Mouse (Mus musculus): ENCODE measurements at regions not wholly inside any gene's neighbourhood (a gene's known extent, or its start where the extent isn't known, plus 50 kb on each side); places are given as distances from the start of the nearest gene placed in this dataset.

- Histone ChIP-seq H3K4me2 (ENCODE audit: insufficient read depth, low read depth, poor library complexity, severe bottlenecking) (no peak overlapping the region), H3K4me1 (ENCODE audit: control insufficient read depth in 1 of 2, insufficient read depth in 2 of 2) (no peaks in the 10 kb centered on the region), H3K9ac (ENCODE audit: insufficient read depth, low read depth) (no peak overlapping the region), H3K79me2 (replicated peaks; ENCODE audit: control insufficient read depth, extremely low read depth, insufficient read depth, poor library complexity, severe bottlenecking) (no peaks in the 10 kb centered on the region), H3K27me3 (replicated peaks) (no peaks in the 10 kb centered on the region), H3K4me3 (replicated peaks in 1 of 3; ENCODE audit: low read depth in 2 of 3, low read length in 2 of 3, poor library complexity in 1 of 3) (no peak overlapping the region), H3K9me3 (replicated peaks; ENCODE audit: low read length) (no peaks in the 10 kb centered on the region), H3K36me3 (replicated peaks in 1 of 2; ENCODE audit: control insufficient read depth in 1 of 2, insufficient read depth in 1 of 2, low read length in 1 of 2) (no peaks in the 10 kb centered on the region), H3K27ac (ENCODE audit: insufficient read depth, low read depth) (no peak overlapping the region)
- in situ Hi-C loops (cut with MboI; ENCODE audit: low pct_ligation_motif_present, low pct_unique_long_range_greater_than_20kb, low sequenced_read_pairs) (no loop called here), dilution Hi-C loops (cut with MboI; ENCODE audit: extremely low pct_ligation_motif_present, extremely low pct_unique_long_range_greater_than_20kb, low sequenced_read_pairs) (no loop called here)
- TF ChIP-seq RAD21 (IDR thresholded peaks at IDR 0.05; ENCODE audit: low read depth, low read length) (no peak), USF1 (IDR thresholded peaks at IDR 0.05; ENCODE audit: low read depth, low read length) (no peak), EP300 (IDR thresholded peaks at IDR 0.05; ENCODE audit: low read length) (no peak), ZC3H11A (IDR thresholded peaks at IDR 0.05; ENCODE audit: low read depth, low read length) (no peak), SMC3 (IDR thresholded peaks at IDR 0.05; ENCODE audit: low read depth, low read length) (no peak), ZNF384 (IDR thresholded peaks at IDR 0.05; ENCODE audit: low read depth, low read length) (no peak), PAX5 (IDR thresholded peaks at IDR 0.05; ENCODE audit: low read length) (no peak), HCFC1 (IDR thresholded peaks at IDR 0.05; ENCODE audit: low read depth, low read length) (no peak), UBTF (IDR thresholded peaks at IDR 0.05; ENCODE audit: low read depth, low read length) (no peak), E2F4 (IDR thresholded peaks at IDR 0.05; ENCODE audit: insufficient replicate concordance, low read depth, low read length) (no peak), NELFE (IDR thresholded peaks at IDR 0.05; ENCODE audit: low read depth, low read length) (no peak), MXI1 (IDR thresholded peaks at IDR 0.05; ENCODE audit: low read depth, low read length) (no peak), CHD1 (IDR thresholded peaks at IDR 0.05; ENCODE audit: low read depth, low read length) (no peak), ZMIZ1 (IDR thresholded peaks at IDR 0.05; ENCODE audit: low read depth, low read length) (no peak), ETS1 (conservative IDR thresholded peaks at IDR 0.05; ENCODE audit: low read depth, low read length) (no peak), TBP (conservative IDR thresholded peaks at IDR 0.05; ENCODE audit: low read depth, low read length) (no peak), KAT2A (IDR thresholded peaks at IDR 0.05; ENCODE audit: insufficient replicate concordance, low read length) (no peak), BHLHE40 (IDR thresholded peaks at IDR 0.05; ENCODE audit: low read depth, low read length) (no peak), MAX (IDR thresholded peaks at IDR 0.05; ENCODE audit: low read length) (no peak), TCF12 (IDR thresholded peaks at IDR 0.05; ENCODE audit: low read depth, low read length) (no peak)
- DNase-seq (ENCODE audit: extremely low read depth): no peak
Observed at GRCm38 (mm10) chr12:57890783-57891478, 320.6 kb upstream of the Sstr1 start.

GRCm38 (mm10) chr12:57891556-57891955 is 320.0 kb upstream of the Sstr1 start:
- H3K27me3 ChIP-seq (replicated peaks): no peaks in the 10 kb centered on the region
- dilution Hi-C loops (cut with MboI; ENCODE audit: extremely low pct_ligation_motif_present, extremely low pct_unique_long_range_greater_than_20kb, low sequenced_read_pairs) (no loop called here), in situ Hi-C loops (cut with MboI; ENCODE audit: low pct_ligation_motif_present, low pct_unique_long_range_greater_than_20kb, low sequenced_read_pairs) (no loop called here)
- no peak for TF ChIP-seq NRF1 (IDR thresholded peaks at IDR 0.05; ENCODE audit: low read depth, low read length)
- no peak for TF ChIP-seq MEF2A (IDR thresholded peaks at IDR 0.05; ENCODE audit: borderline replicate concordance, low read depth, low read length)
- TF ChIP-seq CHD1 (IDR thresholded peaks at IDR 0.05; ENCODE audit: low read depth, low read length): no peak
- TF ChIP-seq PAX5 (IDR thresholded peaks at IDR 0.05; ENCODE audit: low read length): no peak
- TF ChIP-seq CTCF (conservative IDR thresholded peaks at IDR 0.05 in 1 of 2, IDR thresholded peaks at IDR 0.05 in 1 of 2; ENCODE audit: low read depth in 2 of 2, low read length in 2 of 2): no peak
- no peak for TF ChIP-seq MAX (IDR thresholded peaks at IDR 0.05; ENCODE audit: low read length)
- TF ChIP-seq IRF4 (IDR thresholded peaks at IDR 0.05; ENCODE audit: low read depth, low read length): no peak
- no peak for TF ChIP-seq MAZ (IDR thresholded peaks at IDR 0.05; ENCODE audit: low read depth, low read length)
- no peak for TF ChIP-seq POLR2A (IDR thresholded peaks at IDR 0.05; ENCODE audit: low read depth, low read length)
- no peak for TF ChIP-seq BHLHE40 (IDR thresholded peaks at IDR 0.05; ENCODE audit: low read depth, low read length)
- TF ChIP-seq E2F4 (IDR thresholded peaks at IDR 0.05; ENCODE audit: insufficient replicate concordance, low read depth, low read length): no peak
- no peak for TF ChIP-seq ELF1 (IDR thresholded peaks at IDR 0.05; ENCODE audit: low read depth, low read length)
- no peak for TF ChIP-seq TCF12 (IDR thresholded peaks at IDR 0.05; ENCODE audit: low read depth, low read length)
- TF ChIP-seq NELFE (IDR thresholded peaks at IDR 0.05; ENCODE audit: low read depth, low read length): no peak
- no peaks in the 10 kb centered on the region for H3K9me3 ChIP-seq (replicated peaks; ENCODE audit: low read length)
- H3K4me1 ChIP-seq (ENCODE audit: control insufficient read depth in 1 of 2, insufficient read depth in 2 of 2): no peaks in the 10 kb centered on the region
- DNase-seq (ENCODE audit: extremely low read depth): no peak
- no peak overlapping the region for H3K9ac ChIP-seq (ENCODE audit: insufficient read depth, low read depth)
- no peaks in the 10 kb centered on the region for H3K79me2 ChIP-seq (replicated peaks; ENCODE audit: control insufficient read depth, extremely low read depth, insufficient read depth, poor library complexity, severe bottlenecking)
- H3K27ac ChIP-seq (ENCODE audit: insufficient read depth, low read depth): no peak overlapping the region
- H3K4me3 ChIP-seq (replicated peaks in 1 of 3; ENCODE audit: low read depth in 2 of 3, low read length in 2 of 3, poor library complexity in 1 of 3): no peak overlapping the region
- H3K4me2 ChIP-seq (ENCODE audit: insufficient read depth, low read depth, poor library complexity, severe bottlenecking): no peak overlapping the region
- no peaks in the 10 kb centered on the region for H3K36me3 ChIP-seq (replicated peaks in 1 of 2; ENCODE audit: control insufficient read depth in 1 of 2, insufficient read depth in 1 of 2, low read length in 1 of 2)
